Mouse (Mus musculus) heart, embryonic 11.5 days (tissue): ENCODE data around the gene Mier1. TPM values are rescaled to one million over a fixed set of nuclear protein-coding genes. Genes with fewer than 3 reads are reported as not detected.

Experiments used
- ATAC-seq: fragments of 200-750 bp; cut with Nextera tagmentation; replicated peaks from 2 replicates; pipeline ENCODE4 v1.8.0; 2017; ENCODE audit warnings: moderate library complexity; ENCODE audit not compliant: insufficient number of reproducible peaks, low FRiP score, low TSS enrichment
- H3K27ac ChIP-seq: fragments of 300-500 bp; sonication (generic); 2 replicates; pipeline ENCODE4 v1.5.1; 2014; ENCODE audit warnings: mild to moderate bottlenecking, low read depth, low read length
- H3K27me3 ChIP-seq: fragments of 300-500 bp; sonication (generic); 2 replicates; pipeline ENCODE4 v1.6.1; 2014; ENCODE audit warnings: mild to moderate bottlenecking, low read length, mixed read lengths; ENCODE audit not compliant: control insufficient read depth, insufficient read depth
- H3K36me3 ChIP-seq: fragments of 300-500 bp; sonication (generic); 2 replicates; pipeline ENCODE4 v1.6.1; 2014; ENCODE audit warnings: mild to moderate bottlenecking, low read length, moderate library complexity, mixed read lengths; ENCODE audit not compliant: control insufficient read depth, insufficient read depth
- H3K4me1 ChIP-seq: fragments of 300-500 bp; sonication (generic); 2 replicates; pipeline ENCODE4 v1.6.1; 2014; ENCODE audit warnings: low read length; ENCODE audit not compliant: control insufficient read depth, insufficient read depth
- H3K4me2 ChIP-seq: fragments of 300-500 bp; sonication (generic); 2 replicates; pipeline ENCODE4 v1.6.1; 2014; ENCODE audit warnings: mild to moderate bottlenecking, moderate library complexity
- H3K4me3 ChIP-seq: fragments of 300-500 bp; sonication (generic); 2 replicates; pipeline ENCODE4 v1.5.1; 2014; ENCODE audit warnings: low read depth, low read length
- H3K9ac ChIP-seq: fragments of 300-500 bp; sonication (generic); 2 replicates; pipeline ENCODE4 v1.6.1; 2014; ENCODE audit warnings: mild to moderate bottlenecking, low read depth, low read length, moderate library complexity
- H3K9me3 ChIP-seq: fragments of 300-500 bp; sonication (generic); replicated peaks from 2 replicates; pipeline ENCODE4 v1.6.1; 2016; ENCODE audit warnings: low read length; ENCODE audit not compliant: control insufficient read depth
- WGBS: fragments of 180-500 bp; shearing (Covaris S2); extraction: QIAGEN DNeasy Blood & Tissue Kit; methylation state at CpG from one replicate; pipeline ENCODE4 v1.1.7; 2014; ENCODE audit not compliant: insufficient replicate concordance; 5-methylcytosine and 5-hydroxymethylcytosine counted together
- polyA plus RNA-seq: library from polyadenylated mRNA; unstranded; fragments of >200 nt; fragmentation: Nextera tagmentation; extraction: Ambion mirVana; gene quantifications from 2 replicates; pipeline ENCODE4 v1.2.1, GENCODE M21; 2014

Mier1 gene
- polyA plus RNA-seq, 1 experiment from 2014 or later = 37.2 TPM

DNA sequence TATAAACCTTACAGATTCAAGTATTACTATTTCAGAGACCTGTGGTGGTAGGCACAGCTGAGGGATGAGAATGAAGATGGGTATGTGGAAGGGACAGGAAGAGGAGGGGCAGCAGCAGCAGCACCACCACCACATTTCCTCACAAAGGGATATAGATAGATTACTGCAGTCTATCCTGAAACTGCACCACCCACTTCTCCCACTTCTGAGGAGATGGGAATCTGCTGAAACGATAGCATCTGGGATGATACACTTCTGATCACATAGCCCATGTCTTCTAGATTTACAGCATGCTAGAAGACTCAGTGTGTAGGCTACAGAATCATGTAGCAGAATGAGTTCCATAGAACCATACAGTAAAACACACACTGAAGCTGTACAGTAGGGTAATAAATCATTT, 63.5 kb downstream of the Mier1 start:
- H3K27me3 ChIP-seq = no peaks in the 10 kb centered on the region
- H3K36me3 ChIP-seq = no peaks in the 10 kb centered on the region
- no peak overlapping the region for H3K9ac ChIP-seq
- no peak overlapping the region for H3K4me3 ChIP-seq
- H3K4me1 ChIP-seq = peaks cover 10% of the 10 kb centered on the region
- no peaks in the 10 kb centered on the region for H3K9me3 ChIP-seq
- no peak overlapping the region for H3K4me2 ChIP-seq
- H3K27ac ChIP-seq = no peak overlapping the region
- 91% methylated on average over 1 of the region's 1 CpGs for WGBS
- no peak for ATAC-seq

DNA sequence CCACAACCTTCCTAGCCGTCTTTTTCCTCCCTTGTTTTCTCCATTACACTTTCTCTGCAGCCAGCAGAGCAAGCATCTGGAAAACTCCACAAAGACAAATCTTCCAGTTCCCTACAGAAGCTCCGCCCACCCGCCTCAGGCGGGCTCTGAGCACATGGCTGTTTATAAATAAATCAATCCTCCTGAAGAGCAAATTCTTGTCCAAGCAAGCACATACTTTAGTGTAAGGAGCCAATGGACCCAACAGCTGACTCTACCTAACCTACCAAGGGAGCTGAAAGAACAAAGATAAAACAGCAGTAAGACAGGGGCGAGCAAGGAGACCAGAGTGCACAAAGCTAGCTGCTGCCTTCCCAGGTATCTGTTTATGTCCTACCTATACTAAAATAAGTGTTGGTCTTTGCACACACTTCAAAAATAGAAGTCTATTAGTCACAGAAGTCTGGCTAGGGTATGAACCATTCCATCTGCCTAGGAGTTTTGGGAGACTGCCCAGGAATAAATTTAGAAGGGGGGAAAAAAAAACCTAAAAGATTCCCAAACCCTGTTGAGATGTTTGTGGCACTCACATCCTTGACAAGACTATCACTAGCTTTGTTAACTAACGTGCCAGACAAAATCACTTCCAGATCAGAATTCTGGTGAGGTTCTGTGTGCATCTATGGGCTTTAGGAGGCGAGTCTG, 64.6 kb downstream of the Mier1 start:
- Histone ChIP-seq H3K36me3 (no peaks in the 10 kb centered on the region), H3K4me1 (peaks cover 10% of the 10 kb centered on the region), H3K9me3 (no peaks in the 10 kb centered on the region), H3K27ac (no peak overlapping the region), H3K4me2 (no peak overlapping the region), H3K9ac (no peak overlapping the region), H3K4me3 (no peak overlapping the region), H3K27me3 (no peaks in the 10 kb centered on the region)
- no peak for ATAC-seq
- WGBS = 71% methylated on average over 7 of the region's 7 CpGs

DNA sequence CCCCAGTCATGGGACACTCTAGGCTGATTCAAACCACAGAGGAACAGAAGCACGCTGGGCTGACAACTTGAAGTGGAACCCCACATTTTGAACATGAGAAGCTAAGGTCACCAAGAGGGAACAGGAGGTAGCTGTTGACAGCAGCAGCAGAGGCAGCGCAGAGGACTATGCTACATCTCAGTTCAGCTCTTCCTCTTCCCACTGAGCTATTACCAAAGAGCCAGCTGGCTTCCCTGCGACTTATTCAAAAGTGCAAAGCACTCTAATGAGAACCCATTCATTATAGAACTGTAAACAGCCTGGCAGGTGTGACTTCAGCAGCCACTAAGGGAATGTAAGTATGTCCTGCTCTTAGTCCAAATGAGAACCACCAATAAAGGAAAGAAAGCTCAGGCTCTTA, 65.4 kb downstream of the Mier1 start:
- Histone ChIP-seq H3K36me3 (no peaks in the 10 kb centered on the region), H3K27me3 (no peaks in the 10 kb centered on the region), H3K4me1 (peaks cover 10% of the 10 kb centered on the region), H3K9ac (no peak overlapping the region), H3K27ac (no peak overlapping the region), H3K4me3 (no peak overlapping the region), H3K4me2 (no peak overlapping the region), H3K9me3 (no peaks in the 10 kb centered on the region)
- no peak for ATAC-seq
- 54% methylated on average over 3 of the region's 3 CpGs for WGBS

DNA sequence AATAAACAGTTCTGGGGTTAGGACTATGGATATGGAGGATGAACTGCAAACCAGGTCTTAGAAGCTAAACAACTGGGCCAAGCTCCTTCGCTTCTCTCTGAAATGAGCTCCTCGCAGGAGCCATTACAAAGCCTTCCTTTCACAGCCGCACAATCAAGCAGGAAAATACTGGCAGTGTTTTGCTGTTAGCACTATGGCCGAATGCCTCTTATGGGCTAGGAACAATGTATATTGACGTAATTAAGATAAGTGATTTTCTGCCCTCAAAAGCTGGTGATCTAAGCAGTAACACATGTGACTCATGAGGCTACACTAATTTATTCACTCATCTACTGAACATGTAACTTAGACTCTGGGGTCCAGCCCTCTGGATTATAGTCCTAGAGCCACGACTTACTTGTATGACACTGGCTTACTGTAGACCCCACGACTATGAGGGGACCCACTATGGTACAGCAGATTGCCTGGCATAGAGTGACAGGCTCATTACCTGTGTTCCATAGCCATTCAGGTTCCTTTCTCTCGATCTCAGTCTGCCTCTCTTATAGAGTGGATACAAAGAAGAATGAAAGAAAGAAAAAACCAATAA, 66.2 kb downstream of the Mier1 start:
- Histone ChIP-seq H3K9ac (no peak overlapping the region), H3K27me3 (no peaks in the 10 kb centered on the region), H3K4me2 (no peak overlapping the region), H3K4me1 (peaks cover 10% of the 10 kb centered on the region), H3K9me3 (no peaks in the 10 kb centered on the region), H3K4me3 (no peak overlapping the region), H3K36me3 (no peaks in the 10 kb centered on the region), H3K27ac (no peak overlapping the region)
- no peak; the same call in 1 of the 2 replicates for ATAC-seq
- WGBS = 79% methylated on average over 8 of the region's 8 CpGs

DNA sequence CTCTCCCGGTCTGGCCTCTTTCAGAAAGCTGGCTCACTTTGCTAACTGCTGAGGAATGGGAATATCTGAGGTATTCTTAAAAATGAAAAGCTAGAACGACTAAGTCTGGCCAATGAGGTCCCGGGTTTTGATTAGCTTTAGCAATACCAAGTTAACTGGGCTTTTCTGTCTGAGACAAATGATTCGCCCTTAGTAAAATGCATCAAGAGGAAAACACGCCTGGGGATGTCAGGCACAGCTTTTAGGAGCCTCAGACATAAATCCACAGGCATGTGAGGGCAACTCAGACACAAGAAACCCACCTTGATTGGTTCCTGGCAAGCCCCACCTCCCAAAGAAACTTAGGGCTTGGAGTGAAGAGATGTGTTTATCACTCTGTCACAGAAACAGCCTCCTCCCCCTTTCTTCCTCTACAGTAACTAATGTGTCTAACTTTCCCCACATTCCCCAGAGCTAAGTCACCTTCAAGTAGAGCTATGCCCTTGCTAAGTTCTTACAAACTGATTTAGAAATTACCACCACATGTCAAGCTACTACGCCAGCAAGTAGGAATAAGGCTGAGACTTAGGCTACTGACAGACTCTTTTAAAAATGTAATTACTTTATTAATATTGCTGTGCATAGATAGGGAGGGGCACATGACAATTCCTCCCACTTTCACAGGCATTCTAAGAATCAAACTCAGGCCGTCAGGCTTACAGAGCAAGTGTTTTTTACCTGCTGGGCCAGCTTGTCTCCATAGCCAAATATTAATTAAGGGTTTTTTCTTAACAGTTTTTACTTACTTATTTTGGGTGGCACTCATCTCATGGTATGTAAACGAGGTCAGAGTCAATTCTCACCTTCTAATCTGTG, 74.8 kb downstream of the Mier1 start:
- Histone ChIP-seq H3K27ac (no peak overlapping the region), H3K36me3 (peaks cover 5% of the 10 kb centered on the region), H3K9ac (no peak overlapping the region), H3K4me2 (no peak overlapping the region), H3K27me3 (no peaks in the 10 kb centered on the region), H3K4me1 (peaks cover 11% of the 10 kb centered on the region; the same call in 1 of the 2 replicates), H3K4me3 (no peak overlapping the region), H3K9me3 (no peaks in the 10 kb centered on the region)
- no peak for ATAC-seq
- WGBS = 71% methylated on average over 8 of the region's 8 CpGs

DNA sequence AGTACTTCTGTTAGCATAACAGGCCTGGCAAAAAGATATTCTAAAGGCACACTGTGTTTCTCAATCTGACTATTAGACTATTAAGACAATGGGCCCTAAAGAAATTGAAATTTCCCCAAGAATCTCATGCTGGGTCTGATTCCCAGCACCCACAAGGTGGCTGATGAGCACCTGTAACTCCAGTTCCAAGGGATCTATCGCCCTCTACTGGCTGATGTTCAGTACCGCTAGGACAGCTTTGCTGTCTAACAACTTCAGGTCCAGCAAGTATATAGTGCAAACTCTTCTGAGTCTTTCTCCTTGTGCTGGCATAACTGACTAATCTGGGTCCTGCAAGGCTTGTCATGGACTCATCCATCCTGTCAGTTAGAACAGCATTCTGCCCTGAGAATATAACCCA, 78.2 kb downstream of the Mier1 start:
- H3K9me3 ChIP-seq = no peaks in the 10 kb centered on the region
- peaks cover 11% of the 10 kb centered on the region; the same call in 1 of the 2 replicates for H3K4me1 ChIP-seq
- H3K27me3 ChIP-seq = no peaks in the 10 kb centered on the region
- no peak overlapping the region for H3K4me3 ChIP-seq
- WGBS = 84% methylated on average over 2 of the region's 2 CpGs
- peaks cover 5% of the 10 kb centered on the region for H3K36me3 ChIP-seq
- H3K9ac ChIP-seq = no peak overlapping the region
- H3K4me2 ChIP-seq = no peak overlapping the region
- no peak for ATAC-seq
- no peak overlapping the region for H3K27ac ChIP-seq

DNA sequence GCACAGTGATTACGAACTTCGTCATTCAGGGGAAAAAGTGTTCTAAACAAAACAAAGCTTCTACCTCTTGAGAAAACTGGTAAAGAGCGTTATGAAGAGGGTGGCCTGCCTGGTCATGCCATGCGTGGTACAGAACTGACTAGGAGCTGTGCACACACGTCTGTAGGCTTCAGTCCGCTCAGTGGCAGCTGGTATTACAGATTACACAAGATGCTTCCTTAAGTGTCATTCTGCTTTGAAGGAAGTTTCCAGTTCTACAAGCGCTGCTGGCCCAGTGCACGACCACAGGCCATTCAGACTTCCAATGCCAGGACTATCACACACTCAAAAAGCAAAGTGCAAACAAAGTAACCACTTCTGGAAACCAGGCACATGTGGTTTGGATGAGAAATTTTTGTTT, 83.2 kb downstream of the Mier1 start:
- Histone ChIP-seq H3K27me3 (no peaks in the 10 kb centered on the region), H3K27ac (no peak overlapping the region), H3K4me1 (no peaks in the 10 kb centered on the region), H3K36me3 (peaks cover 5% of the 10 kb centered on the region), H3K4me3 (no peak overlapping the region), H3K4me2 (no peak overlapping the region), H3K9me3 (no peaks in the 10 kb centered on the region), H3K9ac (no peak overlapping the region)
- WGBS = 84% methylated on average over 8 of the region's 8 CpGs
- no peak for ATAC-seq

DNA sequence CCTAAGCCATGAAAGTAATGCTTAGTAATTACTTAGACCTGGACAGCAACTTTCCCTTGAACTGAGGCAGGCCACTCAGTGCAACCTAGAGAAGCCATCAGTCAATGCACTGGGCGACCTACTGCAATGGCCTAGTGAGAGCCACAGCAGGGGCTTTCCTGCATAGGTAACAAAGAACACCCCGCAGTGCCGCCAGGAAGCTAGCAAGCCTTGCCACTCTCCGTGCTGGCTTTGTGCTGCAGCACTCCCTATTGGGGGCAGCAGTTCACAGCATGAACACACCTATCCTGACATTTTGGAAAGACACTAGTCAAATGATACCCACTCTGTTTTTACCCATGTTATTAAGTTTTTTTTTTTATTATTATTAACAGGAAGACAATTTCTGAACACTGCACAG, 84.9 kb downstream of the Mier1 start:
- H3K4me3 ChIP-seq = no peak overlapping the region
- H3K4me2 ChIP-seq = no peak overlapping the region
- H3K36me3 ChIP-seq = peaks cover 3% of the 10 kb centered on the region; the same call in 1 of the 2 replicates
- H3K9ac ChIP-seq = no peak overlapping the region
- H3K9me3 ChIP-seq = no peaks in the 10 kb centered on the region
- no peaks in the 10 kb centered on the region for H3K27me3 ChIP-seq
- 55% methylated on average over 4 of the region's 4 CpGs for WGBS
- H3K4me1 ChIP-seq = no peaks in the 10 kb centered on the region
- no peak for ATAC-seq
- no peak overlapping the region for H3K27ac ChIP-seq
